Mouse (Mus musculus) heart, adult 2 months (tissue): ENCODE results near the gene Clec16a.

Experiments used
- CTCF ChIP-seq: fragments of 200-600 bp; IDR thresholded peaks from 2 replicates; pipeline ENCODE4 v1.8.1; 2022; ENCODE audit warnings: antibody characterized with exemption, mild to moderate bottlenecking, moderate library complexity
- EP300 ChIP-seq: fragments of 200-500 bp; IDR thresholded peaks from 2 replicates; pipeline ENCODE4 v1.6.1; 2011; ENCODE audit warnings: low read depth, low read length, control low read depth; ENCODE audit not compliant: insufficient read depth
- POLR2A ChIP-seq: fragments of 200-500 bp; IDR thresholded peaks from 2 replicates; pipeline ENCODE4 v1.6.1; 2011; ENCODE audit warnings: mild to moderate bottlenecking, low read depth, low read length, control low read depth; ENCODE audit not compliant: insufficient read depth

DNA sequence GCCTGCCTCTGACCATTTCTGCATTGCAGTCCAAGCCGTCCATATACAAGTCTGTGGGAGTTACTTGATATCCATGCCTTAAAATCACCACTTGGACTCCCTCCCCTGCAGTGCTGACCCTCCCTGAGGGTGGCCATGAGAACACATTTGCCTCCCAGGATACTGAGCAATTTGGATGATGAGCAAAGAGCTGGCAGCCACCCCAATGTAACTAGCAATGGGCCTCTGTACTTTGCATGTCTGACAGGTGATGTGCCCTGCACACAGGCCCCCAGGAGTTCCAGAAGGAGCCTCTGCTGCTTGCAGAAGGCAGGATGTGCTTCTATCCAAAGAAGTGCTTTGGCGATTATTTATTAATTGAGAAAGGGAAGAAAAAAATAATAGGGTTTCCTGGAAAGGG, 167.9 kb downstream of the Clec16a start:
- TF ChIP-seq POLR2A (no peak), CTCF (no peak), EP300 (no peak)
